8 mouse cellular contexts compared by ENCODE assay signal in genomic region chr10:112272171-112272570, GRCm38 (mm10). TPM values are rescaled to one million over a fixed set of nuclear protein-coding genes. Genes with fewer than 3 reads are reported as not detected.
DNase-seq lines count a peak whose midpoint lies in the region; ATAC-seq and TF ChIP-seq lines count a peak whose summit lies in the region.

No protein-coding gene starts in this region.

- no peak for TF ChIP-seq EP300 in heart, postnatal 0 days (IDR thresholded peaks at IDR 0.05; ENCODE audit: low read depth)
- TF ChIP-seq EP300 in liver, postnatal 0 days (IDR thresholded peaks at IDR 0.05; ENCODE audit: low read depth): no peak

- H3K9me3 ChIP-seq in heart, postnatal 0 days (replicated peaks; ENCODE audit: control insufficient read depth, low read length): no peaks in the 10 kb centered on the region
- H3K9me3 ChIP-seq in liver, postnatal 0 days (ENCODE audit: low read length): no peaks in the 10 kb centered on the region

- intact Hi-C loops in heart, postnatal 25 days (cut with DNase I): no loop called here

- no peak overlapping the region for H3K27ac ChIP-seq in heart, postnatal 0 days (ENCODE audit: low read depth)
- H3K27ac ChIP-seq in brown adipose tissue, adult 24 weeks (replicated peaks; ENCODE audit: low read depth, low read length): no peak overlapping the region
- no peak overlapping the region for H3K27ac ChIP-seq in liver, postnatal 0 days (ENCODE audit: low read depth)

- peaks cover 30% of the 10 kb centered on the region for H3K27me3 ChIP-seq in heart, postnatal 0 days (ENCODE audit: control insufficient read depth, insufficient read depth, low read length)
- H3K27me3 ChIP-seq in liver, postnatal 0 days (ENCODE audit: insufficient read depth, low read length): peaks cover 43% of the 10 kb centered on the region

- no peak overlapping the region for H3K9ac ChIP-seq in heart, postnatal 0 days (replicated peaks; ENCODE audit: low read depth, low read length)
- no peak overlapping the region for H3K9ac ChIP-seq in liver, postnatal 0 days (replicated peaks)

- H3K4me1 ChIP-seq in heart, postnatal 0 days (ENCODE audit: control insufficient read depth, insufficient read depth): peaks cover 8% of the 10 kb centered on the region; the same call in 1 of the 2 replicates
- no peaks in the 10 kb centered on the region; the same call in 1 of the 2 replicates for H3K4me1 ChIP-seq in brown adipose tissue, adult 24 weeks (ENCODE audit: control insufficient read depth, insufficient read depth, insufficient read length, low read length)
- peaks cover 3% of the 10 kb centered on the region; the same call in 1 of the 2 replicates for H3K4me1 ChIP-seq in liver, postnatal 0 days (ENCODE audit: insufficient read depth)

- 15% methylated on average over 14 of the region's 14 CpGs for WGBS in heart, postnatal 0 days
- WGBS in liver, postnatal 0 days (ENCODE audit: insufficient replicate concordance): 15% methylated on average over 14 of the region's 14 CpGs

- no peaks in the 10 kb centered on the region for H3K36me3 ChIP-seq in heart, postnatal 0 days (replicated peaks; ENCODE audit: control insufficient read depth, insufficient read depth, low read length)
- H3K36me3 ChIP-seq in liver, postnatal 0 days (replicated peaks; ENCODE audit: insufficient read depth, low read length): no peaks in the 10 kb centered on the region

- peak overlapping the region; percentile 48 for H3K4me3 ChIP-seq in heart, postnatal 0 days (ENCODE audit: low read depth, low read length)
- peak overlapping the region; percentile 75 for H3K4me3 ChIP-seq in brown adipose tissue, adult 24 weeks (ENCODE audit: insufficient read depth, low read depth, low read length)
- H3K4me3 ChIP-seq in liver, postnatal 0 days (ENCODE audit: low read depth, low read length): peak overlapping the region; percentile 24; the same call in 1 of the 2 replicates

- TF ChIP-seq CTCF in heart, postnatal 0 days (IDR thresholded peaks at IDR 0.05; ENCODE audit: low read depth): no peak
- no peak for TF ChIP-seq CTCF in liver, postnatal 0 days (IDR thresholded peaks at IDR 0.05; ENCODE audit: low read depth)

- H3K4me2 ChIP-seq in heart, postnatal 0 days (ENCODE audit: low read depth, low read length): peak overlapping the region; percentile 91
- peak overlapping the region; percentile 65; the same call in 1 of the 2 replicates for H3K4me2 ChIP-seq in liver, postnatal 0 days (ENCODE audit: low read depth, low read length)

- DNase-seq in heart, postnatal 0 days (ENCODE audit: low spot score): no peak
- no peak for DNase-seq in heart, postnatal 25 days (ENCODE audit: low spot score)
- peak; percentile 5 for DNase-seq in heart, postnatal 4 days
- DNase-seq in liver, postnatal 0 days: no peak
- no peak for DNase-seq in T-cell, adult 2 months (ENCODE audit: low spot score)

- ATAC-seq in heart, postnatal 0 days (ENCODE audit: insufficient read depth, low read depth): no peak
- no peak for ATAC-seq in liver, postnatal 0 days
- no peak for ATAC-seq in erythroid progenitor cell, adult 5-6 weeks (replicated peaks; ENCODE audit: low FRiP score, poor library complexity, severe bottlenecking)
- ATAC-seq in erythroblast, adult 5-6 weeks (replicated peaks; ENCODE audit: low FRiP score, poor library complexity, severe bottlenecking): no peak

RNA-seq across cellular contexts. Expression of gene Kcnc2, which starts 1.2 kb away (rescaled TPM):
- 1.2 and 3.0 TPM in 2 replicates for total RNA-seq in heart, postnatal 0 days (2014; rRNA removed; ENCODE audit: low replicate concordance)
- 1.1 and 1.2 TPM in 2 replicates for polyA plus RNA-seq in heart, postnatal 0 days (2015; fragmentation: Nextera tagmentation; extraction: Ambion mirVana)
- under 1 TPM; 0.39 to 0.42 TPM for total RNA-seq in heart, postnatal 25 days (2021)
- polyA plus RNA-seq in brown adipose tissue, adult 24 weeks (2012; ENCODE audit: insufficient read depth, insufficient read length, missing spikeins): 0.38 TPM in 1 of 2 replicates, not detected in the other
- under 1 TPM; 0.79 to 0.88 TPM for total RNA-seq in heart, postnatal 4 days (2021)
- not detected in 2 replicates for polyA plus RNA-seq in liver, postnatal 0 days (2015; fragmentation: Nextera tagmentation; extraction: Ambion mirVana)
- total RNA-seq in erythroid progenitor cell, adult 5-6 weeks (2015; ENCODE audit: low replicate concordance): 1.1 TPM in 1 of 2 replicates, not detected in the other
- total RNA-seq in erythroid progenitor cell, adult 5-6 weeks (2017; ENCODE audit: low replicate concordance): not detected in 2 replicates
- total RNA-seq in erythroblast, adult 5-6 weeks (2015; ENCODE audit: low replicate concordance): not detected in 2 replicates
- not detected in 2 replicates for total RNA-seq in erythroblast, adult 5-6 weeks (2017; ENCODE audit: low replicate concordance)

Comparison
In these comparisons a context has a peak if more than half of its experiments do, and no peak if none do; other contexts are left out.
1. H3K4me3 ChIP-seq: peak in every context shown above with its lines; median percentile 75 in brown adipose tissue, adult 24 weeks; 48 in heart, postnatal 0 days; 24 in liver, postnatal 0 days.